Mouse (Mus musculus): Measurements from ENCODE around the gene Mup6.
"Not testable (repeated sequence)": the region's sequence is repeated elsewhere in the genome, so short reads cannot be mapped to it uniquely, and the experiment has no call there.

The Mup6 gene

GRCm38 (mm10) chr4:59963405-59964344 is at the start of gene Mup6:
Gene Mup6 (plus strand): TSS chr4:59964294.
- no peak for DNase-seq

GRCm38 (mm10) chr4:59914608-59915403 is 49.3 kb upstream of the Mup6 start, which contains the start of gene Slc46a2:
Gene Slc46a2 (minus strand): TSS chr4:59915056.
- peak; percentile 68 to 74 for DNase-seq

- DNase-seq = no peak
These were observed 46.1 kb upstream of the Mup6 start for GRCm38 (mm10) chr4:59917966-59918365.

- no peak for DNase-seq
These were observed 39.0 kb upstream of the Mup6 start for GRCm38 (mm10) chr4:59925082-59925481.

GRCm38 (mm10) chr4:59927666-59928065 is 36.4 kb upstream of the Mup6 start:
- no peak for DNase-seq

- peak; percentile 70 to 79 for DNase-seq
These were observed 35.7 kb upstream of the Mup6 start for GRCm38 (mm10) chr4:59928347-59928746.

GRCm38 (mm10) chr4:59932505-59933281 is 31.4 kb upstream of the Mup6 start:
- DNase-seq = peak; percentile 28 to 38

- no peak for DNase-seq
These were observed 26.6 kb upstream of the Mup6 start for GRCm38 (mm10) chr4:59937543-59937942.

GRCm38 (mm10) chr4:59960610-59961009 is 3.5 kb upstream of the Mup6 start, which contains the start of gene Mup4:
Gene Mup4 (minus strand): TSS chr4:59960710.
- DNase-seq = no peak

- DNase-seq = not testable (repeated sequence)
These were observed 33.8 kb downstream of the Mup6 start for GRCm38 (mm10) chr4:59997894-59998293.

- DNase-seq = peak; percentile 62 to 69
These were observed 56.0 kb downstream of the Mup6 start for GRCm38 (mm10) chr4:60020141-60020540.

- not testable (repeated sequence) for DNase-seq
These were observed 65.4 kb downstream of the Mup6 start for GRCm38 (mm10) chr4:60029334-60030111.

Measured in kidney, adult 8-10 months (tissue).